Mouse (Mus musculus) kidney, postnatal 4 days (tissue): Measurements from ENCODE around the gene Ufc1.
A peak's percentile ranks its signal among the peaks of the same experiment; 100 is the strongest.
"Not testable (repeated sequence)": the region's sequence is repeated elsewhere in the genome, so short reads cannot be mapped to it uniquely, and the experiment has no call there.

ENCODE experiments used
- DNase-seq, 2 experiments: peaks; one replicate each; pipeline ENCODE4 v3.0.0; 2021; ENCODE audit warnings: mixed read lengths in 2 of 2

The Ufc1 gene

DNA sequence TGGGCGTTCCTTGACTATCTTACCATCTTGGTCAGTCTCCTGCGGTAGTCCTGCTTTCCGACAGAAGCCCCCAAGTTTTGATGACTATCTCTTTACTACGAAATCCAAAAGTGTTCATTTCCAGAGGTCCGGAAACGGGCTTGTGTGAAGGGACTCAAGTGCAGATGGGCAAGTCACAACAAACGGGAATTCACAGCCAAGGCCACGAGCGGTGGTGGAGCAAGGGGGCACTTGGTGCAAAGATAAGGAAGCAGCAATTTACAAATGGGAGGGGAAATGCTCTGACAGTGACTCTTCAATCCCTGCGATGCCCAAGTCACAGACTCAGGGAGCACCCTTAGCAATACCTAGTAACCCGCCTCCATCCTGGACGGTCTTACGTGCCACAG, 47.4 kb downstream of the Ufc1 start:
- no peak for DNase-seq

GRCm38 (mm10) chr1:171246709-171247452, 47.9 kb downstream of the Ufc1 start:
- peak; percentile 98 for DNase-seq

- no peak for DNase-seq
These were observed 49.5 kb downstream of the Ufc1 start for GRCm38 (mm10) chr1:171245353-171245752.

DNA sequence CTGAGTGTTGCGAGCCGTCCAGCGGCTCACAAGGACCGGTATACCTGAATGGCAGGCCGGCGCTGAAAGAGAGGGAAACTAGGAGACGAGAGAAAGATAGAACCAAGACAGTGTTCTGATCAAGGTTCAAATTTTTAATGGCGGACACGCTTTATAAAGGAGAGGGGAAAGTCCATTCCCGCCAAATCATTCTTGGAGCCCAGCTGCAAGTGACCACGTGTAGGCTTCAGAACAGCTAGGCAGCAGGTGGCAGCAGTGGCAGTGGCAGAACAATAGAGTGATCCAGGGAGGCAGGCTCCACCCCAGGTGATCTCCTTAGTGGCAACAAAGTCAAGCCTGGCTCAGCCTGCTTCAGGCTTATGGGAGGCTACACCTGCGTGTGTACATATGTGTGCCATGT, 52.9 kb downstream of the Ufc1 start:
- DNase-seq, result not testable (repeated sequence)

DNA sequence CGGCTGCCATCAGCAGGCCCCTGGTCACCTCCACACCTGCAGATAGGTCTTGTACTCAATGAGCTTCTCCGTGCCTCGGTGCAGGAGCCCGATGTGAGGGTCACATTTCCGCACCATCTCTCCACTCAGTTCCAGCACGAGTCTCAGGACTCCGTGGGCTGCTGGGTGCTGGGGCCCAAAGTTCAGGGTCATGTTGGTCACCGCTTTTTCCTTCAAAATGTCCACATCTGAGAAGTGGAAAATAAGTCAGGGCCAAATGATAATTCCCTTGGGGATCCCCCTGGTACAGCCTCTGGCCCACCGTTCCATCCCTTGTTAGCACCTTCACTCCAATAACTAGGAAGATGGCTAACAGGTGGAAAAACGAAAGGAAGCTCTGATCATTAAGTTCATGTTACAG, 53.9 kb downstream of the Ufc1 start:
- DNase-seq, result no peak

- peak; percentile 57 to 64 for DNase-seq
These were observed 54.7 kb downstream of the Ufc1 start for GRCm38 (mm10) chr1:171239992-171240744.
